Mouse (Mus musculus): ENCODE results near the gene 1600014C10Rik.

- TF ChIP-seq POLR2A (IDR thresholded peaks at IDR 0.05; ENCODE audit: low read depth, low read length), result no peak
- no peak for TF ChIP-seq CTCF (IDR thresholded peaks at IDR 0.05; ENCODE audit: extremely low read depth, insufficient read length, insufficient replicate concordance, low read depth, low read length)
Measured at GRCm38 (mm10) chr7:38158764-38159458, 24.1 kb upstream of the 1600014C10Rik start.

All from small intestine, adult 2 months (tissue).